Mouse (Mus musculus): ENCODE results near the gene Cd6.

Cd6 gene

DNA sequence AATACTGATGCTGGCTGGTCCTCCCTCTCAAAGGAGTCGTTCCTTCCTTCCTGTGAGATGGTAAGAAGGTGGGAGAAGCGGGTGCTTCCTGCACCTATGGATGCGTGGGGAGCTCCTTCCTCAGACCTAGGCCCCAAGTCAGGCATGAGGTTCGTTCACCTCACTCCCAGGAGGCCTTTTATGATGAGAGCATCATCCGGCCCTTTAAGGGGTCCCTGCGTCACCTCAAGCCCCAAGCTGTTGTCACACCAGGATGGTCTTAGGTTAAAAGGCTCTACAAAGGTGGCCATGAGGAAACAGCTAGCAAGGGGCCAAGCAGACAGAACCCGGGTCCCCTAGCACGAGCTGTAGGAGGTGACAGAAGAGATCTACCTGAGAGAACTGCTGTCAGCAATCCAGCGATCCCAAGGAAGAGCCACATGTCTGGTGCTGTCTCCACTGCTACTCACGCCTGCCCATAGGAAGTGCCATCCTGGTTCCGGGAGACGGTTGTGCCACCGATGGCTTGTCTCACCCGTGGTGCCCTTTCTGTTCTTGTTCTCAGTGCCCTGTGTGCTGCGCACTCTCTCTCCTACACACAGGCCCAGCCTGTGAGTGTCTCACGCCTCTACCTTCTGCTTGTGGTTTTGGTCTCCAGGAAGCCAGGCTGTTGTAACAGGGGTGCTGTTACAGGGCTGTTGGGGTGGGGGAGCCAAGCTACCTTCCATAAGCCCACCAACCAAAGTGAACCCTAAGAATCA is at the start of gene Cd6:
Cd6 (minus strand) TSS at position 623 of the 740 bp plus-strand sequence.
- no peak for DNase-seq

DNA sequence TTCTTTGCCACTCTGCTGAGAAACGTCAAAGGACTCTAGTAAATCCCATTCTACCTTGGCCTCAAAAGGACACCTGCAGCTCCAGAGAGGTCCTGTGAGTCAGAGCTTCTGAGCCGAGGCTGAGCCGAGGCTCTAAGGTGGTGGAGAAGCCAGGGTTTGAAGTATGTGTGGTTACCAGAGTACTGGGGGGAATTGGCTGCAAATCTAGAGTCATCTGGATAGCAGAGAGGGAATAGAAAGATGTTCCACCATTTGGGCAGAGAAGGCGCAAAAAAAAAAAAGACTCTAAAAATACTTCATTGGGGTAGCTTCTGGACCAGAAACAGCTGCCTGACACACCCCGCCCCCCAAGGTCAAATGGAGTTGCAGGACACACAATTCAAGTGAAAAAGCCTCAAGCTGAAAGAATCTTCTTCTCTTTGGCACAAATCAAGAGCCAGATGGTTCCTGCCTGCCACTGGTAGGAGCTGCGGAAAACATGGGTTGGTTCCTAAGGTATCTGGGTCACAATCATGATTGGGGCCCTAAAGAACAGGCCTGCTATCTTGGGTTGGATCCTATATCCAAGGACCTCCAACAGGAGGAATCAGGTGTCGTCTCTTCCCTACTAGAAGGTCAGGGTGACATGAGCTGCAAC is 48.5 kb upstream of the Cd6 start:
- DNase-seq = peak in 1 of 2 experiments; percentile 32

- DNase-seq = no peak
These were observed 41.6 kb upstream of the Cd6 start for GRCm38 (mm10) chr19:10871328-10871961.

- no peak for DNase-seq
These were observed 40.8 kb upstream of the Cd6 start for GRCm38 (mm10) chr19:10870676-10871075.

DNA sequence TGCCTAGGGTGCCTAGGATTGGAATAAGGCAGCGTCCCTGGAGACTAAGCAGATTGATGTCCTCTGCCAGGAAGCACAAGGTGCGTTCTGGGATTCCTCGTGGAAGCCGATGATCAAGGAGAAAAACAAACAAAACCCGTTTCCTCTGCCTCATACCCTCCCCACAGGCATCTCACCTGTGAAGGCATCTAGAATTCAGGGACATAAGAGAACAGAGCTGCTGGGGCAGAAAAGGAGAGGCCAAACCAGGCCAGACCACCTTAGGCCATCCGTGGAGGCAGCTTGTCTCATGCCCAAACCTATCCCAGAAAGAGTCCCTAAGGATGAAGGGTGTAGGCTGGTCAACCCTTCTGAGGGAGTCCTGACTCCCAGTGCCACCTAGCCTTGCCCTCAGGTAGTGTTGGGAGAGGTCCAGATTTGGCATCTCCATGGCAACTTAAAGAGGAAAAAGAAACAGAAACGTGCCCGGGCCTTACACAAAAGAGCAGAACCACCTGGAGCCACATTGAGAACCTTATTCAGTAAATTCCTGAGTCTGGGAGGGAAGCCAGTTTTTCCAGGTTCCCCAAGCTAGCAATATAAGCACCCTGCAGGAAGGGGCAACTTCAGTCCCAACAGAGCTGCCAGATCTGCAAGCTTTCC is 40.1 kb upstream of the Cd6 start, which contains the start of gene Tmem132a:
Tmem132a (minus strand) TSS at position 55 of the 642 bp plus-strand sequence.
- DNase-seq = peak; percentile 45 to 66

DNA sequence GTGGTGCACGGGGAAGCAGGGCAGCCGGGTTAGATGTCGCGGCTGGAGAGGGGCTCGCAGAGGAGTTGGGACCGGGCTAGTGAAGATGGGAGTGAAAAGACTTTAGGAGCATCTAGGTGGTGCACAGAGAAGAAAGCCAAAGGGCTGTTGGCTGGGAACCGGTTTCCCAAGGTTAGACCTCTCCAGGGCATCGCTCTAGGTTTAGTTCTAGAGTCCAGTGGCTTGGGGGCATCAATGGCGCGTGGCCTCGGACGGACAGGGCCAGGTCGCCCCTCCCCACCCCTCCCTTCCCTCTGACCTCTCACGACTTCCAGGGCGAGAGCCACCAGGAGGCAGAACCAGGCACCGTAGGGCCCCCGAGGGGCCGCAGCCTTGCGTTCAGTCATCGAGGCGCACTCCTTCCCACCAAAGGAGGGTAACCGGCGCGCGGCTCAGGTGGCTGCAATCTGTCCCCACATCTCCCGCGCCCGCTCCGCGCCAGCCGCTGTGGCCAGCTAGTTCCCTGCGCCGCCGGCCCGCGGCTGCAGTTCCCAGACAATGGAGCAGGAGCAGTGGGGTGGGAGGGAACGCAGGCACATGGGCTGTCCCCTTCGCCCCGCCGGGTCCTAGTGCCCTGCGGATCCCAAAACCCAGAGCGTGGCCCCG is 39.5 kb upstream of the Cd6 start:
- peak; percentile 73 to 74 for DNase-seq

GRCm38 (mm10) chr19:10868623-10869141 is 38.8 kb upstream of the Cd6 start:
- DNase-seq = no peak

DNA sequence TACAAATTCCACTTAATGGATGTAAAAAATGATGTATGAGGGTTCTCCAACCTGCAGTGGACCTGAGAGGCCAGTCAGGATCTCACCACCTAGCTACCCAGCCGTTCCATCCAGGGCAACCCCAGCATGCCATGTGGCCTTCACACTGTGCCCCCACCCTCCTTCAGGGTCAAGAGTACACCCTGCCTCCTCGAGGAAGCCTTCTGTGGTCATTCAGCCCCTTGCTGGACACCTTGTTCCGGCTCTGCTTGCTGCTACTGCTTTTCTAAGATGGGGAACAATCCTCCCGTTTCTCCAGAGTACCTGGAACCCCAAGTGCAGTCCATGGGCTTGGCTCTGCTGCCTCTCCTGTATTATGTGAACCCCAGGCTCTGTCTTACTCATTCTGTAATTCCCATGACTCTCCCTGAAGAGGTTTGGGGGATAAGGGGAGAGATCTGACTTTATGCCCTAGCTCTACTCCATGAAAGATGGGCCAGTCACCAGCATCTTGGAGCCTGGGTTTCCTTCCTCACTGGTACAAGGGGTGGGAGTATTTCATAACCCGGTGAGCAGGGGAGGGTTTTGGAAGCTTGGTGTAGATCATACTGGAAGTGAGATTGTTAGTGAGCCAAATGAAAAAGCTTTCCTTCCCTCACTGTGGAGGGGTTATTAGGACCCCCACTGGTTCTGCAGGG is 38.2 kb upstream of the Cd6 start:
- DNase-seq = no peak

DNA sequence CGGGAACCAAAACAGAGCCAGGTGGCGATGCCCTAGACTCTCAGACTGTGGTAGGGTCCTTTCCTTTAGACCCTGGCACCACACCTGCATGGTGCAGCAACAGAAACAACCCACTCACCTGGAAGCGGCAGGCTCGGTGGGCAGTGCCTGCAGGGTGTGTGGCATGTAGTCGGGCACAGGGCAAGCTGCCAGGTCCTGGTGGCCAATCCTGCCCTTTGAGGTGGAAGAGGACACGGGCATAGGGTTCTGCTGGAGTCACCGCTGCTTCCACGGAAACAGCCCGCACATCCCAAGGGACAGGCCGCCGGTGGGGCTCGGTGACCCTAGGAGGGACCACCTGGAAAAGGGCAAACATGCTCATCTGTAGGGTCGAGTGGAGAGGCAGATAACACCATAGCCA is 36.5 kb upstream of the Cd6 start:
- no peak for DNase-seq

DNA sequence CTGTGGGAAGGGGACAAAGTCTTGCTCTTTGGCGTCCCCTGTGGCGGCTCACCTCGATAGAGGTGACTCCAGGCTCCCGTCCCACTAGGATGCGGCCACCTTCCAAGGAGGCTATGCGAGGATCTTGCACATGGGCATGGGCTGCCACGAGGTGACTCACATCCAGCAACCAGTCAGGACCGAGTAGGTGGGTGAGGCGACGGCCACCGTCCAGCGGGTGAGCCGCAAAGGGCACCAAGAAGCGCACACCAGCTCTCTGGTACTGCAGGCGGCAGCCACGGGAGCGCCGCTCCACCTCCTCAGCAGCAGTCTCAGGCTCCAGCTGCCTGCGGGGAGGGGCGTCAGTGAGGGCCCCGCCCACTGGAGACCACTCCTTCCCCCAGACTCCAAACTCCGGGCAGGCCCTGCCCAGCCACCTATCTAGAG is 30.2 kb upstream of the Cd6 start:
- DNase-seq = no peak

GRCm38 (mm10) chr19:10856520-10856919 is 26.7 kb upstream of the Cd6 start:
- DNase-seq = no peak

DNA sequence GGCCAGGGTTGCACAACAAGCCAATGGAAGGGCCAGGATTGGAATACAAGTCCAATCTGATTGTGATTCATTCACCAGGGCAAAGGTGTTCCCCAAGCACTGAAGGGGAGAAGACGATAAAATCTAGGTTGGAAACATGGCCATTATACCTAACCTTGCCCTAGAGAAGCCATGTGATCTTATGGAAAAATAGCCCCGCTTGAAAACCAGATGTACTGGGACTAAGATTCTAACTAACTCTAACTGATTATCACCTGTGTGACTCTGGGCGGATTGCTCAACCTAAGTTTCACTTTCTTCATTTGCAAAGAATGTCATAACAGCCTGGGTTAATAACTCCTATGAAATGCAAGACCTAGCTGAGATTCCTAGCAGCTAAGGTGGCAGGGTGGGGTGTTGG is 25.6 kb upstream of the Cd6 start:
- DNase-seq = no peak

DNA sequence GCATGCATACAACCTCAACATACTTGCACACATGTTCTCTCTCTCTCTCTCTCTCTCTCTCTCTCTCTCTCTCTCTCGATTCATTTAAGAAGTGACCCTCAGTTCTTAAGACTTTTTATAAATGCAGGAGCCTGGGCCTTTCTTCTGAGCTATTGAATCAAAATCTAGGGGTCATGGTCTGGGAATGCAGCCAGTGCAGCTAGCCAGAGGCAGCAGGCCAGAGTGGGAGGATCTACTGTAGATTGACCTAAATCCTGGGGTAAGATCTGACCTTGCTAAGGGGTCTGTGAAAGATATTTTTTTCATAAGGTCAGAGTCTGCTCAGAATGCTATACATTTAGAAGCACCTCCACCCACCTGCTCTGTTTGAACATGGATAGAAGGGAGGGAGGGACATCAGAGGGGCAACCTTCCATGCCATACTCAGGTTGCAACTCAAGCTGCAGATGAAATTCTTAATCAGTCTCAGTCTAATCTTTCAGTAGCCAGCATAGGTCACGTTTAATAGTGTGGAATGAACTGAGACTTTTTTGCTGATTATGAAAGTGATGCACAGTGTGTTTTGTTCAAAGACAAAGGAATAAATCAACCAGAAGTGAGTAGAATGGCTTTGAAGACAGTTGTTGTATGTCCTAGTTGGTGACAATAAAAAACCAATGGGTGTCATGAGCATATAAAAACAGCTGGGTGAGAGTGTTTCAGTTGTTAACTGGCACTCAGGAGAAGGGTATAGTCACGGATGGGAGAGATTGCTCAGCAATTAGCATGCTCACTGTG is 17.6 kb upstream of the Cd6 start:
- no peak for DNase-seq

DNA sequence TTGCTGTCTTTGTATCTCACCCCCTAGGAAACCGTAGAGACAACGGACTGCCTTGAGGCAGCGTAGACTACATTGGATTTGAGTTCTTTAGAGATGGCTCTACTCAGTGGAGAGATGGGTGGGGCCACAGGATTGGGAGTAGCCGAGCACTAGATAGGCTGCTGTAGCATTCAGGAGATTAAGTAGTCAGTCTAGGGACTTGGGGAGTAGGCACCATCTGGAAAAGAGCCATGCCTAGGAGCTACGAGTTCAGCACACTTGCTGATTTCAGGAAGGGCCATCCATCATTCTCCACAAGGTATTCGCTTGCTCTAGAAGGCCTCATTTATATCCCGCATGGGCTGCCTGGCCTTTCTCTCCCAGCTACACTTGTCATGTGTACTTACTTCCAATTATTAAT is 16.3 kb upstream of the Cd6 start:
- no peak for DNase-seq

DNA sequence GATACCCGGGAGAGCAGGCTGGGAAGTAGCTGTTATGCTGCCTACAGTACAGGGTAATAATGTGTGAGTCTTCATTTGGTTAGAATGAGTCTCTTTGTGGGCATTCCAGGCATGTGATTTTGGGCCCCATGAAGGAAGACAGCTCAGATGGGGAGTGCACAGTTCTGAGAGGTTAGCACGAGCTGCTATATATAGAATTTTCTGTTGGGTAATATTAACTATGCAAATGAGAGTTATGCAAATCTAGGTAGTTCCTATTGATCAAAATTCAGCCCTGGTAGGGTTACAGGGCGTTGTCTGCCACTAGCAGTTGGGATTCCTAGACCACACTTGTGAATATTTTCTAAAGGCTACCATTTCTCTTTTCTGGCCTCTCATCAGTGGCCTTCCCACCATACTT is 15.6 kb upstream of the Cd6 start:
- no peak for DNase-seq

DNA sequence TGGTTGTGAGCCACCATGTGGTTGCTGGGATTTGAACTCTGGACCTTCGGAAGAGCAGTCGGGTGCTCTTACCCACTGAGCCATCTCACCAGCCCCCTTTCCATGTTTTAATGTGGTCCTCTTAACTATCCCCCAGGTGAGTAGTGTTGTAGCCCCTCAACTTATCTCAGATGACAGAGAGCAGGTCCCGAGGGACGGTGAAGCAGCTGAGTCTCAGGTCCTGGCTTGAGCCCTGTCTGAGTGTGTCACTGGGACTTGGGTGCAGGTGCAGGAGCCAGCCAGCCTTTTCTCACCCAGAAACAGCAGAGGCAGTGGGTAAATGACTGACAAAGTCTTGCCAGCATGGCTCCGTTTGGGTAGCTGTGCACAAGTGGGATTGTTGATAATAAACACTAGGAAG is 14.3 kb upstream of the Cd6 start:
- DNase-seq = no peak

- no peak for DNase-seq
These were observed 13.1 kb upstream of the Cd6 start for GRCm38 (mm10) chr19:10842914-10843313.

- DNase-seq = peak; percentile 48 to 61
These were observed 12.1 kb upstream of the Cd6 start for GRCm38 (mm10) chr19:10841721-10842626.

DNA sequence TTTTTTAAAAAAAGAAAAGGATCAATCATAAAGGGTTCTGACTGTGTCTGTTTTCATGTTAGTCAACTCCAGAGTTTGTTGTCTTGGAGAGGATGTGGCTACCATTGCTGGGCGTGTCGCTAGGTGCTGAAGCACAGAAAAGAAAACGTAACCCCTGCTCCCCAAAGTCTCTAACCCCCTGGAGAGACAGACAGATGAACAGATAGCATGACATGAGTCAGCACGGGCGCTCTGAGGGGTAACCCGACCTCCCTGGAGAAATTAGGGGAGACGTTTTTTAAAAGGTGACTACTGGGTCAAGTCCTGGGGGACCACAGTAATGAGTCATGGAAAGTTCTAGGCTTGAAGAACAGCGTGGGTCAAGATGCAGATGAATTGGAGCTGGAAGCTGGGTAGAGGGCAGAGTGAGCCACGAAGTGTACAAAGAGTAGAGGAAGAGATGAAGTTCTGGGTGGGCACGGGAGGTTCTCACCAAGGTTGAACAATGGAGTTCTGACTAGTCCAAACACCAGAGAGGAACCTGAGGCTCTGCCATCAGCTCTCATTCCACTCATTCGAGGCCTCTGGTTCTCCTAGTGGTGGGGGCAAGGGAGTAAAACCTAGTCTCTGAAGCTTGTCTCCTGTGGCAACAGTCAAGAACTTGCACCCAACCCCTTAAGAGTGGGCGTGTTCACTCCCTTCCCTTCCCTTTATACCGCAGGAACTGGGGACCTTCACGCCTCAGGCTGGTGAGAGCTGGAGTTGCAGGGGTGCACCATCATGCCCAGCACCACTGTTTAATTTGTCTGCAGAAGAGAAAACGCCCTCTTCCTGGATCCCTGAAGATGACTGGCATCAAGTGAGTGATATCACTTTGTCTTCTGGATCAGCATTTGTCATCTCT is 9.4 kb upstream of the Cd6 start, which contains the start of gene Slc15a3:
Slc15a3 (plus strand) TSS at position 718 of the 883 bp plus-strand sequence.
- DNase-seq = no peak
